Mouse (Mus musculus) liver, embryonic 14.5 days (tissue): ENCODE measurements around the gene Palld.

Source experiments
- CTCF ChIP-seq: IDR thresholded peaks from 2 replicates; pipeline ENCODE4 v1.5.1; 2016; ENCODE audit warnings: antibody characterized with exemption, low read depth, control low read depth
- EP300 ChIP-seq: IDR thresholded peaks from 2 replicates; pipeline ENCODE4 v1.6.1; 2016; ENCODE audit warnings: antibody characterized with exemption, low read depth

DNA sequence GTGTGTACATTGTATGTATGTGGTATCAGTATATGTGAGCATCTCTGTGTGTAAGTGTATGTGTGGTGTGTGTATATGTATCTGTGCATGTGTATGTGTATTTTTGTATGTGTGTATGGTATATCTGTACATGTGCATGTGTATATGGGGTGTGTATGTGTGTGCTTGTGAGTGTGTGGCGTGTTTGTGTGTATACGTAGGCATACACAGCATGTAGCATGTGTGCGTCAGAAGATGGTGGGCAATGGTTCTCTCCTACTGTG is 435.0 kb downstream of the Palld start:
- TF ChIP-seq CTCF: no peak
- no peak for TF ChIP-seq EP300
